9 mouse cellular contexts compared by ENCODE assay signal in the genomic region with DNA sequence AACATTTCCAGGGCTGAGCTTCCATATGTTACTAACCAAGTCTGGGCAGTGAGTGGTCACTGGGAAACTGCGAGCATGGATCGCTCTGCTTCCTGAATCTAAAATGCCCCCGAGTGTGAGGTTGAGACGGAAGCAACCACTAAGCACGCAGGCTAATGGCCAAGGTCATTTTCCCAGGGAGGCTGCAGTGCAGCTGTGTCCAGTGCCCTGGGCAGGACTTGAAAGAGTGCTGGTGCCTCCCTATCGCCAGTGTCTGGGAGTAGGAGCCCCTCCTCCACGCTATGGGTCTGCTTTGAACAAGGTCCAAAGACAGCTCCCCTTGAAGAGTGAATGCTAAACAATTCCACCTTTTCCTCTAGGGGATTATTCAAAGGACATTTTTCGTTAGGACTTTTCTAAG.
DNase-seq lines count a peak whose midpoint lies in the region; ATAC-seq and TF ChIP-seq lines count a peak whose summit lies in the region.
"Had no signal": no experiment of that assay in that cellular context is flagged by ENCODE, and none has a peak within 500 bp of the region (broad histone marks: within the 10 kb centered on the region; RNA-seq: fewer than 3 reads in every experiment).

No protein-coding gene starts in this region.

- no peak overlapping the region for H3K4me3 ChIP-seq in cerebellum, adult 2 months (replicated peaks; ENCODE audit: insufficient read depth, low read depth, low read length)
- no peak overlapping the region for H3K4me3 ChIP-seq in neural tube, embryonic 11.5 days (ENCODE audit: low read depth, low read length)
- H3K4me3 ChIP-seq in kidney, embryonic 14.5 days (ENCODE audit: low read length): no peak overlapping the region
- no peak overlapping the region for H3K4me3 ChIP-seq in midbrain, embryonic 13.5 days (replicated peaks)
- H3K4me3 ChIP-seq: liver, embryonic 15.5 days had no signal

- ATAC-seq in cerebellum, adult (ENCODE audit: insufficient number of reproducible peaks, low FRiP score, low TSS enrichment): no peak
- ATAC-seq in neural tube, embryonic 11.5 days (ENCODE audit: insufficient read depth, low FRiP score, low TSS enrichment): no peak
- peak; percentile 73; the same call in 1 of the 2 replicates for ATAC-seq in kidney, embryonic 14.5 days (ENCODE audit: low FRiP score, low TSS enrichment)
- ATAC-seq in midbrain, embryonic 13.5 days: peak; percentile 69; the same call in 1 of the 2 replicates

- TF ChIP-seq POLR2A in cerebellum, adult 2 months (IDR thresholded peaks at IDR 0.05; ENCODE audit: borderline replicate concordance, insufficient read depth, low read length): no peak

- no peak overlapping the region for H3K4me2 ChIP-seq in neural tube, embryonic 11.5 days (ENCODE audit: low read depth)
- H3K4me2 ChIP-seq in kidney, embryonic 14.5 days (replicated peaks; ENCODE audit: low read depth, low read length): no peak overlapping the region
- no peak overlapping the region for H3K4me2 ChIP-seq in midbrain, embryonic 13.5 days (replicated peaks)
- H3K4me2 ChIP-seq: liver, embryonic 15.5 days had no signal

- no peaks in the 10 kb centered on the region for H3K9me3 ChIP-seq in neural tube, embryonic 11.5 days (ENCODE audit: control insufficient read depth, low read length)
- no peaks in the 10 kb centered on the region for H3K9me3 ChIP-seq in kidney, embryonic 14.5 days (ENCODE audit: control insufficient read depth, low read length)
- H3K9me3 ChIP-seq in midbrain, embryonic 13.5 days: no peaks in the 10 kb centered on the region
- H3K9me3 ChIP-seq: liver, embryonic 15.5 days had no signal

- TF ChIP-seq CTCF in cerebellum, adult 2 months (IDR thresholded peaks at IDR 0.05; ENCODE audit: borderline replicate concordance, insufficient read depth, low read depth, low read length): no peak

- no peak overlapping the region for H3K27ac ChIP-seq in cerebellum, adult 2 months (ENCODE audit: insufficient read depth, low read length)
- H3K27ac ChIP-seq in neural tube, embryonic 11.5 days (ENCODE audit: low read depth, low read length): no peak overlapping the region
- H3K27ac ChIP-seq in kidney, embryonic 14.5 days (ENCODE audit: low read depth, low read length): no peak overlapping the region
- H3K27ac ChIP-seq in midbrain, embryonic 13.5 days: no peak overlapping the region; the same call in 1 of the 2 replicates
- H3K27ac ChIP-seq: liver, embryonic 15.5 days had no signal

- H3K4me1 ChIP-seq in cerebellum, adult 2 months (ENCODE audit: control insufficient read depth, insufficient read depth, low read length): peaks cover 8% of the 10 kb centered on the region
- H3K4me1 ChIP-seq in neural tube, embryonic 11.5 days (ENCODE audit: control insufficient read depth, insufficient read depth, low read length): no peaks in the 10 kb centered on the region
- H3K4me1 ChIP-seq in kidney, embryonic 14.5 days (ENCODE audit: control insufficient read depth, insufficient read depth, low read length): peaks cover 18% of the 10 kb centered on the region; the same call in 1 of the 2 replicates
- peaks cover 22% of the 10 kb centered on the region for H3K4me1 ChIP-seq in midbrain, embryonic 13.5 days (replicated peaks)
- H3K4me1 ChIP-seq: liver, embryonic 15.5 days had no signal

- WGBS in cerebellum, adult 2 months: 40% methylated on average over 8 of the region's 8 CpGs
- WGBS in neural tube, embryonic 11.5 days: 42% methylated on average over 8 of the region's 8 CpGs
- 13% methylated on average over 8 of the region's 8 CpGs for WGBS in kidney, embryonic 14.5 days
- WGBS in midbrain, embryonic 13.5 days: 34% methylated on average over 8 of the region's 8 CpGs

- H3K9ac ChIP-seq in neural tube, embryonic 11.5 days (ENCODE audit: low read length): no peak overlapping the region
- no peak overlapping the region for H3K9ac ChIP-seq in kidney, embryonic 14.5 days (ENCODE audit: low read depth, low read length)
- no peak overlapping the region for H3K9ac ChIP-seq in midbrain, embryonic 13.5 days (replicated peaks)
- H3K9ac ChIP-seq: liver, embryonic 15.5 days had no signal

- H3K36me3 ChIP-seq in neural tube, embryonic 11.5 days (ENCODE audit: control insufficient read depth, insufficient read depth, low read length): no peaks in the 10 kb centered on the region
- H3K36me3 ChIP-seq in kidney, embryonic 14.5 days (ENCODE audit: control insufficient read depth, insufficient read depth, low read length): no peaks in the 10 kb centered on the region
- H3K36me3 ChIP-seq in midbrain, embryonic 13.5 days: no peaks in the 10 kb centered on the region
- H3K36me3 ChIP-seq: liver, embryonic 15.5 days had no signal

- no peaks in the 10 kb centered on the region for H3K27me3 ChIP-seq in cerebellum, adult 2 months (ENCODE audit: control insufficient read depth, insufficient read depth, low read length)
- no peaks in the 10 kb centered on the region for H3K27me3 ChIP-seq in neural tube, embryonic 11.5 days (ENCODE audit: control insufficient read depth, insufficient read depth, low read length)
- no peaks in the 10 kb centered on the region for H3K27me3 ChIP-seq in kidney, embryonic 14.5 days (ENCODE audit: control insufficient read depth, insufficient read depth, low read length)
- no peaks in the 10 kb centered on the region for H3K27me3 ChIP-seq in midbrain, embryonic 13.5 days
- H3K27me3 ChIP-seq: liver, embryonic 15.5 days had no signal

- DNase-seq in cerebellum, adult 2 months: peak; percentile 24 to 25
- DNase-seq in neural tube, embryonic 11.5 days (ENCODE audit: low spot score): peak; percentile 25
- DNase-seq in neural tube, embryonic 10.5 days (ENCODE audit: extremely low spot score, low spot score): no peak
- DNase-seq in thymus, postnatal 25 days: no peak
- no peak for DNase-seq in B cell, adult 2 months

Comparison
In these comparisons a context has a peak if more than half of its experiments do, and no peak if none do; other contexts are left out.
1. DNase-seq: peak in cerebellum, adult 2 months (2 of 2) and neural tube, embryonic 11.5 days (single experiment); none in neural tube, embryonic 10.5 days (single experiment), thymus, postnatal 25 days (single experiment) and B cell, adult 2 months (0 of 2).
2. ATAC-seq: peak in kidney, embryonic 14.5 days (single experiment) and midbrain, embryonic 13.5 days (single experiment); none in cerebellum, adult (single experiment) and neural tube, embryonic 11.5 days (single experiment).